Mouse (Mus musculus) testis, adult 2 months (tissue): ENCODE data around the gene Gm10518. TPM values are rescaled to one million over a fixed set of nuclear protein-coding genes. Genes with fewer than 3 reads are reported as not detected.
A peak's percentile ranks its signal among the peaks of the same experiment; 100 is the strongest.

Experiments
- H3K27ac ChIP-seq: fragments of 200-500 bp; 2 replicates; pipeline ENCODE4 v1.5.1; 2012; ENCODE audit warnings: low read depth, low read length; ENCODE audit not compliant: control insufficient read depth, insufficient read depth
- H3K27me3 ChIP-seq: fragments of 200-500 bp; 2 replicates; pipeline ENCODE4 v1.6.1; 2012; ENCODE audit warnings: mild to moderate bottlenecking, low read length, moderate library complexity; ENCODE audit not compliant: control insufficient read depth, insufficient read depth
- H3K36me3 ChIP-seq: fragments of 200-500 bp; 2 replicates; pipeline ENCODE4 v1.6.1; 2012; ENCODE audit warnings: mild to moderate bottlenecking, low read length; ENCODE audit not compliant: control insufficient read depth, insufficient read depth
- H3K4me1 ChIP-seq: fragments of 200-500 bp; 2 replicates; pipeline ENCODE4 v1.6.1; 2012; ENCODE audit warnings: low read length; ENCODE audit not compliant: control insufficient read depth, insufficient read depth
- H3K4me3 ChIP-seq: fragments of 200-500 bp; 2 replicates; pipeline ENCODE4 v1.5.1; 2012; ENCODE audit warnings: low read depth, mild to moderate bottlenecking, low read length, moderate library complexity, mixed read lengths; ENCODE audit not compliant: control insufficient read depth
- CTCF ChIP-seq: fragments of 200-500 bp; IDR thresholded peaks from 2 replicates; pipeline ENCODE4 v1.5.1; 2012; ENCODE audit warnings: low read depth, mild to moderate bottlenecking, inconsistent platforms, low read length, moderate library complexity; ENCODE audit not compliant: control insufficient read depth, insufficient read depth, insufficient replicate concordance
- POLR2A ChIP-seq: fragments of 200-500 bp; IDR thresholded peaks from 2 replicates; pipeline ENCODE4 v1.6.1; 2012; ENCODE audit warnings: low read depth, mild to moderate bottlenecking, inconsistent platforms, low read length, moderate library complexity; ENCODE audit not compliant: control insufficient read depth
- polyA plus RNA-seq: library from polyadenylated mRNA; depleted of rRNA; stranded (reverse); fragments of >200 nt; gene quantifications from 2 replicates; pipeline ENCODE4 v1.2.3, GENCODE M21; 2012; rRNA removed

Gm10518 gene
- polyA plus RNA-seq, 1 experiment = 6.2 TPM

DNA sequence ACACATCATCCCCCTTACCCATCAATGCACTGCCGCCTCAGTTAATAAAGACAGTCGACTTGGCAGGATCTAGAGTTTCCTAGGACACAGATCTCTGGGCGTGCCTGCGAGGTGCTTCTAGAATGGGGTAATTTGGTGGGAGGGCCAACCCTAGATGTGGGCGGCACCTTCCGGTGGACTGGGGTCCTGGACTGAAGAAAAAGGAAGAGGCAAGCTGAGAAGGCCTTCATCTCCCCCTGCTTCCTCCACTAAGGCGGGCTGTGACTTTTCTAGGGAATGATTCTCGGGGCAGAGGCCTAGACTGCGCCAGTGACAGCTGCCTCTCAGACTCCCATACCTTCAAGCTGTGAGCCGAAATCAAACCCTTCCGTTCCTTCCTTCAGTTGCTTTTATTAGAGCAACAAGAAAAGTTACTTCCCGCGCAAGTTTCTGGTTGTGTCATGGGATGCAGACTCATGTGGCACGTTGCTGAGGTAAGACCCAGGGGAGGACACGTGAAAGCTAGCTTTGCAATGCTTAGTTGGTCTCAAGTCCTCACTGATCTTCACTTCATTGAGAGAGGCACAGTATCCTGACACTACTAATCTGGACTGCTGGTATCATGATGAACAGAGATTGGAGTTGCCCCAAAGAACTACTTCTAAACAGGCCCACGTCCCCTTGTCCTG lies 42.8 kb downstream of the Gm10518 start:
- TF ChIP-seq POLR2A = no peak
- TF ChIP-seq CTCF = no peak
- no peak overlapping the region for H3K27ac ChIP-seq
- no peaks in the 10 kb centered on the region for H3K36me3 ChIP-seq
- H3K4me1 ChIP-seq = peaks cover 9% of the 10 kb centered on the region
- H3K27me3 ChIP-seq = no peaks in the 10 kb centered on the region
- H3K4me3 ChIP-seq = no peak overlapping the region

DNA sequence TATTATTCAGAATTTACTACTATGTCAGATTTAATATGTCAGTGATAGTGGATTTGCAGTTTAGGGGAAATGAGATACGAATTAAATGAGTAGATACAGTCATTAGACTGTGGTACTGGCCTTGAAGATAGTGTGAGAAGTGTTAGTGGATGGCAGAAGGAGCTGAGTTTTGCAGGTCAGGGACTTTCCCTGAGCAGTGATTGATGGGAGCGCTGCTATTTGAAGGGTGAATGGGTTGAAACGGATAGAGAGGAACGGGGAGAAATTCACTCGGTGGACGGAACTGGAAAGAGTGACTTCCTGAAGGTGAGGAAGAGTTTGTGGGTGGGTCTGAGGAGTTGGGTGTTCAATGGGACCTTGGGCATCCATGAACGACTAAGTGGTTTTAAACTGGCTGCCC lies 44.0 kb downstream of the Gm10518 start:
- no peak overlapping the region for H3K27ac ChIP-seq

GRCm38 (mm10) chr1:179847759-179848389 lies 44.7 kb downstream of the Gm10518 start:
- no peaks in the 10 kb centered on the region for H3K36me3 ChIP-seq
- peaks cover 9% of the 10 kb centered on the region for H3K4me1 ChIP-seq
- H3K27me3 ChIP-seq = no peaks in the 10 kb centered on the region
- H3K4me3 ChIP-seq = peak overlapping the region; percentile 41; the same call in 1 of the 2 replicates
- no peak overlapping the region for H3K27ac ChIP-seq
- TF ChIP-seq POLR2A (no peak), CTCF (peak; percentile 94)

More for the DNA sequence above, 44.0 kb downstream of the Gm10518 start:
- TF ChIP-seq CTCF = no peak
- no peak for TF ChIP-seq POLR2A
- Histone ChIP-seq H3K36me3 (no peaks in the 10 kb centered on the region), H3K27me3 (no peaks in the 10 kb centered on the region), H3K4me3 (no peak overlapping the region), H3K4me1 (peaks cover 9% of the 10 kb centered on the region)

DNA sequence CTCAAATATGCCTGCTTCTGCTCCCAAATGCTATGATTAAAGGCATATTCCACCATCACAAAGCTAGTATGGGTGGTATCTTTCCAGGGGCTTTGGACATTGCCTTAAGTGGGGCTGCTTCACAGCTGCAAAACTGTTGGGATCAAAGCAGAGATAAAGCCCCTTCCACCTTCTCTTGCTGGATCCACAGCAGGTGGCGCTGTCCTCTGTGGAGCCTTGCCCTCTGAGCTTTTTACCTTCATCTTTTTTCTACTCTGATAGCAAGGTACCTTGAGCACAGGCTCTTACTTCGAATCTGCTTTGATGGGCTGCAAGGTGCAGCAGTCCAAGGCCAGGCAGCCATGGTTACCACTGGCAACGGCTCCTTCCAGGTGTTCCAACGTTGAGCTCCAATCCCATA lies 50.2 kb downstream of the Gm10518 start:
- no peaks in the 10 kb centered on the region for H3K27me3 ChIP-seq
- no peaks in the 10 kb centered on the region for H3K36me3 ChIP-seq
- H3K4me3 ChIP-seq = no peak overlapping the region
- H3K27ac ChIP-seq = peak overlapping the region; percentile 30
- TF ChIP-seq POLR2A (no peak), CTCF (peak; percentile 43; the same call in 1 of the 2 replicates)
- H3K4me1 ChIP-seq = peaks cover 5% of the 10 kb centered on the region; the same call in 1 of the 2 replicates

Other genes with a start within 250 kb of the Gm10518 start
- 196 and 222 TPM in 2 replicates for gene Sccpdh, start 135.2 kb upstream of the Gm10518 start, polyA plus RNA-seq
- gene Kif28, start 58.1 kb upstream of the Gm10518 start, polyA plus RNA-seq = 0.07 and 0.34 TPM in 2 replicates
- 27.0 and 30.6 TPM in 2 replicates for gene Ahctf1, start 304 bp downstream of the Gm10518 start, polyA plus RNA-seq
- 8.3 and 9.1 TPM in 2 replicates for gene Cdc42bpa, start 157.1 kb downstream of the Gm10518 start, polyA plus RNA-seq